Mouse (Mus musculus): ENCODE results near the gene Styx. TPM values are rescaled to one million over a fixed set of nuclear protein-coding genes. Genes with fewer than 3 reads are reported as not detected.
A peak's percentile ranks its signal among the peaks of the same experiment; 100 is the strongest.

Gene Styx
- polyA plus RNA-seq, 1 experiment, result 144 TPM

- TF ChIP-seq GATA1 (IDR thresholded peaks at IDR 0.05; ENCODE audit: low read length), result no peak
Measured at GRCm38 (mm10) chr14:45446777-45447176, 95.9 kb downstream of the Styx start.

DNA sequence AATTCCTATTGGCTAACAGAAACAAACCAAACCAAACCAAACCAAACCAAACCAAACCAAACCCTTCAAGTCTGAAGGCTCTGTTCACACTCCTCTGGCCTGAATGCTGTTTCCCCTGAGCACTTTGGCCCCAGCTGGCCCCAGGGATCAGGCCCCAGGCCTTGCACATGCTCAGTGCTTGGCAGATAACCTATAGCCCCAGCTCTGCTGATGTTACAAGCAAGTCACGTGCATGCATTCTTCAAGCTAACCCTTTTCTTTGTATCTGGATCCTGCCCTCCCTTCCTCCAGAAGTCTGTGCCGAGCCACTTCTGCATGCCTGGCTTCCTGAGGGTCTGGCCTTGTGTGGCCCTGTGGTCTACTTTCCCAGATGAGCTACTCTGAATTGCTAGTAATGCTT lies 100.2 kb downstream of the Styx start:
- no peak for TF ChIP-seq GATA1 (IDR thresholded peaks at IDR 0.05; ENCODE audit: low read length)

DNA sequence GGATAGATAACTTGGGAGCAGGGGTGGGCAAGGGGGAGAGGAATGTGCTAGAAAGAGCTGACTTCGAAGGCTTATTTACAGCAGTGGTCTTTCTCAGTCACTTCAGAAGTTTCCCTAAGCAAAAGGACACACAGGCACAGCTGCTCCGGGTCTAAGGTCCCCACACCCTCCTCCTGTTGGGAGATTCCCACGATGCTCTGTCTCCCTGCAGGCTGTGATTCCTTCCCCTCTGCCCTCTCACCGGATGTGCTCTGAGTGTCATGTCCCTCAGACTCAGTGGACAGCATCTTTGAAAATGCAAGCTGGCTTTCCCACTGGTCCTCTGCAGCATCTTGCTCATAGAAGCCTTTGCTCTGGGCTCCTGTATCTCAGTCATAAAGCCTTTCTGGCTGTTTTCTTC lies 101.3 kb downstream of the Styx start:
- no peak for TF ChIP-seq GATA1 (IDR thresholded peaks at IDR 0.05; ENCODE audit: low read length)

DNA sequence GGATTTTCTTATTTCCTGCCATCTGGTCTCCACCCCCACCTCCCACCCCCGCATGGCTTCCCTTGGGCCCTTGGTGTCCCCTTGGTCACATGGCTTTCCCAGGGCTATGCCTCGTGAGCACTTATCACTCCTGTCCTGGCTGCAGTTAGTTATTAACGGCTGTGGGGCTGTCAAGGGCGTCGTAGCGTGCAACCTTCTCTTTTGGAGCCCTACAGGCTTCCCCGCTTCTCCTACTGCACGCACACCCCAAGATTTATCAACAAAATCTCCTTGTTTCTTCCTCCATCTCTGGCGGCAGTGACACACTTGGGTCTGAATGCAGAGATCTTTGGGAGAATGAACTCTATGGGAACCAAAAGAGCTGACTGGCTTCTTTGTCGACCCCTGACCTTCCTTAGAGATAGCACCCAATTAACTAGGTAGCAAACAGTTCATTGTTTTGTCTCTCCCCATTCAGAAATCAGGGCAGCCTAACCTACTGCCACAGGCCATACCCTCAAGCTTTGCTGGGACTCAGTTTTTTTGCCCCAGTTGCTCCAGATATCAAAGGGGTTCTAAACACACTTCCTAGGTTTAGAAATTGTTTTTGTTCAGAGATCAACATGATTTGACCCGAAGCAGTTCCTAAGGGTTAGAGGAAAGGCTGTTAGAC lies 102.1 kb downstream of the Styx start:
- no peak for TF ChIP-seq GATA1 (IDR thresholded peaks at IDR 0.05; ENCODE audit: low read length)

DNA sequence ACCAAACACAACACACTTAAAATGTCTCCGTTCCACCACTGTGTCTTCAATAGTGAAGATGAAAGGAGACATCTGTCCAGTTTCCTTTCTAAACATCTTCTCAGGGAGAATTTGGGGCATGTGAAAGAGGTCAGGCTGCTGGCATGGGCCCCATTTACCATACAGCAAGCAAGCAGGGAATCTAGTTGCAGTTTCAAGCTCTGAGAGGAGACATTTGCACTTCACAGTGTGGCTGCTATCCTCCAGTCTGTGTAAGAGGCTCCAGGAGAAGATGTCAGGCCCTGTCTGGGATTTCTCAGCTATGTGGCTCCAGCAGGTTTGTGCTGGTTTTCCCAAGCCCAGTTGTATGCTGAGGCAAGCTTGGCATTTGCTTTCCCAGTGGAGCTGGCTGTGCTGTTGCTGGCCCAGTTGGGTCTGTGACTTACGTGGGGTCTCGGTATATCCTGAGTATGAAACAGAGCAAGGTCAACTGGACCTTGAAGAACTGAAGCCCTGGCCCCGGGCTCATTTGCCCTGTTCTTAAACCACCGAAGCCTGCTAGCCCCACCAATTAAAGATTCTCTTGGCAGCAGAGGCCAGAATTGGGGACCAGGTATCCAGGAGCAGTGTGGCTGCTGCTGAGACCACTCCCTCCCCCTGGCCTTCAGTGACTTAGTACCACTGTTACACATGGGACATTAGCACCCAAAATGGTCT lies 102.8 kb downstream of the Styx start:
- no peak for TF ChIP-seq GATA1 (IDR thresholded peaks at IDR 0.05; ENCODE audit: low read length)

DNA sequence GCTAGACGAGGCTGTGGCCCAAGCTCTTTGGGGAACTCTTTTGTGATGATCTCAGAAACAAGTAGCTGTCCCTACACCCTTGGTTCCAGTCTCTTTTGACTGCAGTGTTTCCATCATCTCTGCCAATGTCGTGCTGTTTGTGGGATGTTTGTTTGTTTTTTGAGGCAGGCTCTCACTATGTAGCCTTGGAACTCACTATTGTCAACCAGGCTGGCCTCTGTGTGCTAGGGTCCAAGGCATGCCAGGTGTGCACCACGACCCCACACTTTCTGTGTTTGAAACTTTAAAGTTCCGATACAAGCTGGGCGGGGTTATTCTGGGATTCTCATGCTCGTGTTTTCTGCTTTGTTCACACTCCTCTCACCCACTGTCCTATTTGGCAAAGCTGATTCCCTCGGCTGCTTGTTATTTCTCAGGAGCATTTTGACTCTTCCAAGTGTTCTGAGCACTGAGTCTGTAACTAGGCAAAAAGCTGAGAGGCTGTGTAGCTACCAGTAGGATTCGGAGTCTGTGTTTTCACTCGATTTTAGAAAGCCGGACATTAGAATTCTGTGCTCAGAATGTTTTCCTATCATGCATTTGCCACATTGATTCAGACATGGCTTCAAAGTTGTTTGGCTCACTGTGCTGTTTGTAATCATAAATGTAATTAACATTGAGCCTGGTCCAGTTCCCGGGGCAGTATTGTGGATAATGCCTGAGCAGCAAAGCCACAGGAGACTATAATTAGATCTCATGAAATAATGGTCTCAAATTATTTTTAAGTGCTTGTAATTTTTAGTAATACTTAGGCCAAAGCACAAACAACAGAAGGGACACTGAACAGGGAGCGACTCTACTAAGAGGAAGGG lies 105.0 kb downstream of the Styx start:
- no peak for TF ChIP-seq GATA1 (IDR thresholded peaks at IDR 0.05; ENCODE audit: low read length)

DNA sequence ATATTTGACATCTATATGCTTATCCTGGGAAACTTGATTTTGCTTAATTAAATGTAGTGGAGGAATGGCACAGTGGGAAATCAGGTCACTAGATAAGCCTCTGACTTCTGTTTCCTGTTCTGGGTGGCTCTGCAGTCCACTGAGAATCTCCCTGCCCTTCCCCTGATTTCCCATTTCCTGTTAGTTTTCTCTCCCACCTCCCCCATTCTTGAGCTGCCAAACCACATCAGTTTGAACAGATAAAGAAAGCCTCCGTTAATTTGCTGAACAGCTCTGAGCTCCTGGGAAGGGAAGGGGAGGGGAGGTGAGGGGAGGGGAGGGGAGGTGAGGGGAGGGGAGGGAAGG lies 105.6 kb downstream of the Styx start:
- TF ChIP-seq GATA1 (IDR thresholded peaks at IDR 0.05; ENCODE audit: low read length), result peak; percentile 32

DNA sequence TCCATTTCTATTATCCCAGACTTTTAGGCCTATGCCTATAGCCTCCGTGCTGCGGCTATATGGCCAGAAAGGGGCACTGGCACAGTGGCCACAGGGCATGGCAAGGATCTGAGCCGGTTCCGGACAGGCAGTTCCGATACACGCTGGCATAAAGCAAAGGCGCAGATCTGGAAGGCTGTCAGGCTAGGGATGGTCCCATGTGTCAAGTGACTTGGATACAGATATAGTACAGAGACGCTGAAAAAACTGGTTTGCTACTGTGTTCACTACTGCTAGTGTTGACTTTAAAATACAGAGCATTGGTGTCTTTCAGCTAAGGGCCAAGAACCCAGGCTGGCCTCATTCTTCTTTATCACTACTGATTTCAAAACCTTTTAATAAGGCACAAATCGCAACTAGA lies 106.1 kb downstream of the Styx start:
- no peak for TF ChIP-seq GATA1 (IDR thresholded peaks at IDR 0.05; ENCODE audit: low read length)

- no peak for TF ChIP-seq GATA1 (IDR thresholded peaks at IDR 0.05; ENCODE audit: low read length)
Measured at GRCm38 (mm10) chr14:45459877-45460276, 109.0 kb downstream of the Styx start.

DNA sequence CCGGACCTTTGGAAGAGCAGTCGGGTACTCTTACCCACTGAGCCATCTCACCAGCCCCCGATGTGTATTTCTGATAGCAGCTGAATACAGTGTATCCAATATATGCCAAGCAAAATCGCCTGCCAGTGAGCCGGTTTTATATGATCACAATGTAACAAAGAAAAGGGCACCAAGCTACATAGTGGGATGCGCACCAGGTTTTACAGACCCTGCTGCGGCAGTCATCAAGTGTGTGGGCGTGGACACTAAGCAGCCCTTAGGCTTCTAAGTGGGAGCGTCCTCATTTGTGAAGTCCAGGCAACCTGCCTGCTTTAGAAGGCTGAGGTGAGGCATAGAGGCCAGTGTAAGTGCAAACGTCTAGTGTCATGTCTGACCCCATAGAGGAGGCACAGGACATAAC lies 109.6 kb downstream of the Styx start:
- no peak for TF ChIP-seq GATA1 (IDR thresholded peaks at IDR 0.05; ENCODE audit: low read length)

- TF ChIP-seq GATA1 (IDR thresholded peaks at IDR 0.05; ENCODE audit: low read length), result no peak
Measured at GRCm38 (mm10) chr14:45461945-45462344, 111.1 kb downstream of the Styx start.

GRCm38 (mm10) chr14:45462374-45462773 lies 111.5 kb downstream of the Styx start:
- TF ChIP-seq GATA1 (IDR thresholded peaks at IDR 0.05; ENCODE audit: low read length), result no peak

GRCm38 (mm10) chr14:45462875-45463475 lies 112.1 kb downstream of the Styx start:
- no peak for TF ChIP-seq GATA1 (IDR thresholded peaks at IDR 0.05; ENCODE audit: low read length)

DNA sequence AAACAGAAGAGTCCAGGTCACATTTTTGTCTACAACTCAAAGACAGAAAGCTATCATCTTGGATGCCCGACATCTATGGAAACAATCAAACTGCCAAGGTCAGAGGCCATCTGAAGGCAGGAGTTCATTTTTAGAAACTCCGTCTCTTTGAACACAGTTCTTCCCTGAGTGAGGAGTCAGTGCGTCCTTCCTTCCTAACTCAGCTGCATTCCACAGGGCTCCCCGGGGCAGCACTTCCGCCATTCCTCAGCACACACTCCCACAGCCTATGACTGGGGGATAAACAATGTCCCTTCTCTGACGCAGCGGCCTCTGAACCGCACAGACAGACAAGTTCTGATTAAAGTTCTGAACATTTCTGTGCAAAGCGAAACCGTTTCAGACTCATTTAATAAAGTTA lies 112.7 kb downstream of the Styx start:
- no peak for TF ChIP-seq GATA1 (IDR thresholded peaks at IDR 0.05; ENCODE audit: low read length)

DNA sequence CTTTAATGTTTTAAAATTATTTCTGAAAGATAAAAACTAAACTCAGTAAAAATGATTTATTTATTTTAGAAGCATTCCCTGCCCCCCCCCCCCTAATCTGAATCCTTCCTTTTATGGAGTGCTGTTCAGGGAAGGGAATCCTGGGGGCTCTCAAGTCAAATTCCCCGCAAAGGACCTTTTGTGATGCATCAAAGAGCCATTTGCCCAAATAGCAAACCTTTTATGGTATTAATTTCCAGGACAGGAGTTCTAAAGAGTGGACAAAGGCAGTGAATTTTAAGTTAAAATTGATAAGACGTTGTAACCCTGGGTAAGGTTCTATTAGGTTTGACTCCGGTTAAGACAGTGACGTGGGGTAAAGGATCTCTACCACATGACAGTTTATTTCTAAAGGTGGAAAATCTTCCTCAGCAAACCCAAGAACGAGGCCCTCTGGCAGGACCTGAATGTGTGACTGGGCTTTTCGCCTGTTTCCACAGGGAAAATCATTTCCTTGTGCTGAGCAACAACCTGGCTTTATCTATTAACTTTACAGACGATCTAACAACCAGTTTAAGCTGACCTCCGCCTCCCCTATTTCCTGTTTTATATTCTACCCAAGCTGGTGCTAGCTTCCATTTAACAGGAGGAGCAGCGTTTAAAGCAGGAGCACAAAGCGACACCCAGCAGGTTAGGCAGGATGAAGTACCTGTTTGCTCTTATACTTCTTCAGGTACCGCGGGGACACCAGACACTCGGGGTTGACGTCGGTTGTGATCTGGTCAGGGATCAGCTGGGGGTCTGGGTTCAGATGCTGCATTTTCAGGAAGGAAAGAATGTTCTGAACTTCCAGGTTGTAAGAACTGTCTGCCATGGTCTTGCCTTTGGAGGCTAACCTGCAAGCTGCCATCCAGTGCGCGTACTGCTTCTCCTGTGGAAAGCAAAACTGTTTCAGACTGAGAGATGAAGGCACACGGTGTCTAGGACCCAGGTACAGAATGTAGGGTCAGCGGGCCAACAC lies 113.4 kb downstream of the Styx start:
- no peak for TF ChIP-seq GATA1 (IDR thresholded peaks at IDR 0.05; ENCODE audit: low read length)
